Mouse (Mus musculus) embryonic facial prominence, embryonic 13.5 days (tissue): Measurements from ENCODE around the gene Dhrs4. TPM values are rescaled to one million over a fixed set of nuclear protein-coding genes. Genes with fewer than 3 reads are reported as not detected.
A peak's percentile ranks its signal among the peaks of the same experiment; 100 is the strongest.

Experiments
- ATAC-seq: fragments of 200-750 bp; cut with Nextera tagmentation; 2 replicates; pipeline ENCODE4 v1.8.0; 2017; ENCODE audit warnings: low read depth; ENCODE audit not compliant: insufficient number of reproducible peaks, insufficient read depth, low FRiP score, low TSS enrichment
- H3K27ac ChIP-seq: fragments of 300-500 bp; sonication (generic); 2 replicates; pipeline ENCODE4 v1.5.1; 2015; ENCODE audit warnings: moderate library complexity, mild to moderate bottlenecking, inconsistent platforms
- H3K27me3 ChIP-seq: fragments of 300-500 bp; sonication (generic); 2 replicates; pipeline ENCODE4 v1.6.1; 2015; ENCODE audit warnings: mild to moderate bottlenecking, inconsistent platforms
- H3K36me3 ChIP-seq: fragments of 300-500 bp; sonication (generic); 2 replicates; pipeline ENCODE4 v1.6.1; 2015; ENCODE audit warnings: mild to moderate bottlenecking, inconsistent platforms
- H3K4me1 ChIP-seq: fragments of 300-500 bp; sonication (generic); 2 replicates; pipeline ENCODE4 v1.6.1; 2015; ENCODE audit warnings: inconsistent platforms
- H3K4me2 ChIP-seq: fragments of 300-500 bp; sonication (generic); 2 replicates; pipeline ENCODE4 v1.6.1; 2015; ENCODE audit warnings: moderate library complexity, mild to moderate bottlenecking, inconsistent platforms
- H3K4me3 ChIP-seq: fragments of 300-500 bp; sonication (generic); 2 replicates; pipeline ENCODE4 v1.5.1; 2015; ENCODE audit warnings: mild to moderate bottlenecking, inconsistent platforms
- H3K9ac ChIP-seq: fragments of 300-500 bp; sonication (generic); 2 replicates; pipeline ENCODE4 v1.6.1; 2015; ENCODE audit warnings: mild to moderate bottlenecking, inconsistent platforms
- H3K9me3 ChIP-seq: fragments of 300-500 bp; sonication (generic); 2 replicates; pipeline ENCODE4 v1.6.1; 2016; ENCODE audit warnings: inconsistent platforms
- WGBS: fragments of 180-500 bp; shearing (Covaris S2); methylation state at CpG from one replicate; pipeline ENCODE4 v1.1.7; 2015; ENCODE audit warnings: mixed read lengths; 5-methylcytosine and 5-hydroxymethylcytosine counted together
- polyA plus RNA-seq: library from polyadenylated mRNA; unstranded; fragments of >200 nt; fragmentation: Nextera tagmentation; extraction: Ambion mirVana; gene quantifications from 2 replicates; pipeline ENCODE4 v1.2.1, GENCODE M21; 2015

The Dhrs4 gene
- polyA plus RNA-seq, result 98.6 and 103 TPM in 2 replicates

- Histone ChIP-seq H3K9ac (peak within 1 kb of the TSS; percentile 85), H3K36me3 (peaks cover 13% of the 10 kb centered on the region), H3K9me3 (no peaks in the 10 kb centered on the region), H3K27me3 (no peaks in the 10 kb centered on the region), H3K4me2 (peak within 1 kb of the TSS; percentile 64), H3K27ac (peak within 1 kb of the TSS; percentile 85), H3K4me3 (peak within 1 kb of the TSS; percentile 66), H3K4me1 (peaks cover 12% of the 10 kb centered on the region)
- ATAC-seq, result peak; percentile 95
- WGBS, result under 1% methylated on average over 38 of the region's 38 CpGs
These were observed at the start of gene Dhrs4 for GRCm38 (mm10) chr14:55478651-55479599. TSS of gene Dhrs4 (plus strand) at chr14:55478758.

- H3K4me1 ChIP-seq, result no peaks in the 10 kb centered on the region
- no peak overlapping the region for H3K4me3 ChIP-seq
- no peaks in the 10 kb centered on the region for H3K36me3 ChIP-seq
- WGBS, result 90% methylated on average over 4 of the region's 4 CpGs
- no peak for ATAC-seq
- no peaks in the 10 kb centered on the region for H3K9me3 ChIP-seq
- no peak overlapping the region for H3K4me2 ChIP-seq
- no peaks in the 10 kb centered on the region for H3K27me3 ChIP-seq
- no peak overlapping the region for H3K27ac ChIP-seq
- H3K9ac ChIP-seq, result no peak overlapping the region
These were observed 48.3 kb upstream of the Dhrs4 start for GRCm38 (mm10) chr14:55430255-55430654.

- 93% methylated on average over 1 of the region's 1 CpGs for WGBS
- Histone ChIP-seq H3K9me3 (no peaks in the 10 kb centered on the region), H3K27me3 (no peaks in the 10 kb centered on the region), H3K4me1 (peaks cover 8% of the 10 kb centered on the region), H3K27ac (no peak overlapping the region), H3K36me3 (no peaks in the 10 kb centered on the region), H3K4me2 (no peak overlapping the region), H3K9ac (no peak overlapping the region), H3K4me3 (no peak overlapping the region)
- ATAC-seq, result no peak
These were observed 45.5 kb upstream of the Dhrs4 start for GRCm38 (mm10) chr14:55433052-55433451.

- 83% methylated on average over 3 of the region's 3 CpGs for WGBS
These were observed 43.7 kb upstream of the Dhrs4 start for GRCm38 (mm10) chr14:55434825-55435224.

GRCm38 (mm10) chr14:55437118-55437517 is 41.4 kb upstream of the Dhrs4 start:
- Histone ChIP-seq H3K9me3 (no peaks in the 10 kb centered on the region), H3K4me1 (peaks cover 19% of the 10 kb centered on the region), H3K27ac (no peak overlapping the region), H3K36me3 (no peaks in the 10 kb centered on the region), H3K4me2 (no peak overlapping the region), H3K4me3 (no peak overlapping the region), H3K9ac (no peak overlapping the region), H3K27me3 (no peaks in the 10 kb centered on the region)
- WGBS, result 75% methylated on average over 8 of the region's 8 CpGs
- no peak for ATAC-seq

More at GRCm38 (mm10) chr14:55434825-55435224, 43.7 kb upstream of the Dhrs4 start:
- no peak overlapping the region for H3K4me3 ChIP-seq
- no peak overlapping the region for H3K9ac ChIP-seq
- H3K9me3 ChIP-seq, result no peaks in the 10 kb centered on the region
- no peaks in the 10 kb centered on the region for H3K27me3 ChIP-seq
- H3K4me2 ChIP-seq, result no peak overlapping the region
- H3K27ac ChIP-seq, result no peak overlapping the region
- H3K36me3 ChIP-seq, result no peaks in the 10 kb centered on the region
- H3K4me1 ChIP-seq, result peaks cover 19% of the 10 kb centered on the region
- no peak for ATAC-seq

GRCm38 (mm10) chr14:55438193-55438784 is 40.3 kb upstream of the Dhrs4 start:
- no peaks in the 10 kb centered on the region for H3K36me3 ChIP-seq
- no peak overlapping the region for H3K27ac ChIP-seq
- no peak for ATAC-seq
- no peaks in the 10 kb centered on the region for H3K9me3 ChIP-seq
- H3K4me1 ChIP-seq, result peaks cover 19% of the 10 kb centered on the region
- H3K9ac ChIP-seq, result no peak overlapping the region
- WGBS, result 22% methylated on average over 6 of the region's 6 CpGs
- no peaks in the 10 kb centered on the region for H3K27me3 ChIP-seq
- H3K4me3 ChIP-seq, result no peak overlapping the region
- H3K4me2 ChIP-seq, result no peak overlapping the region

- H3K9ac ChIP-seq, result no peak overlapping the region
These were observed 20.9 kb upstream of the Dhrs4 start for GRCm38 (mm10) chr14:55457693-55458092.

GRCm38 (mm10) chr14:55458273-55458672 is 20.3 kb upstream of the Dhrs4 start:
- H3K9ac ChIP-seq, result no peak overlapping the region
- no peak overlapping the region for H3K27ac ChIP-seq
- H3K4me3 ChIP-seq, result no peak overlapping the region
- no peak overlapping the region for H3K4me2 ChIP-seq
- no peaks in the 10 kb centered on the region for H3K36me3 ChIP-seq
- no peaks in the 10 kb centered on the region for H3K9me3 ChIP-seq
- 0 out of 2 replicates have a peak, but pooled peaks cover 4% of the 10 kb centered on the region for H3K27me3 ChIP-seq
- 27% methylated on average over 10 of the region's 10 CpGs for WGBS
- 0 out of 2 replicates have a peak, but pooled peaks have one; percentile 37 for ATAC-seq
- H3K4me1 ChIP-seq, result no peaks in the 10 kb centered on the region

More at GRCm38 (mm10) chr14:55457693-55458092, 20.9 kb upstream of the Dhrs4 start:
- Histone ChIP-seq H3K9me3 (no peaks in the 10 kb centered on the region), H3K4me3 (no peak overlapping the region), H3K4me1 (no peaks in the 10 kb centered on the region), H3K27ac (no peak overlapping the region), H3K36me3 (no peaks in the 10 kb centered on the region), H3K27me3 (0 out of 2 replicates have a peak, but pooled peaks cover 4% of the 10 kb centered on the region), H3K4me2 (no peak overlapping the region)
- ATAC-seq, result no peak
- 86% methylated on average over 2 of the region's 2 CpGs for WGBS

GRCm38 (mm10) chr14:55458761-55459160 is 19.8 kb upstream of the Dhrs4 start:
- Histone ChIP-seq H3K9me3 (no peaks in the 10 kb centered on the region), H3K4me3 (no peak overlapping the region), H3K27ac (no peak overlapping the region), H3K27me3 (0 out of 2 replicates have a peak, but pooled peaks cover 4% of the 10 kb centered on the region), H3K4me2 (no peak overlapping the region), H3K4me1 (no peaks in the 10 kb centered on the region), H3K9ac (no peak overlapping the region), H3K36me3 (no peaks in the 10 kb centered on the region)
- ATAC-seq, result no peak
- 87% methylated on average over 3 of the region's 3 CpGs for WGBS

- Histone ChIP-seq H3K4me2 (no peak overlapping the region), H3K27ac (no peak overlapping the region)
- 52% methylated on average over 4 of the region's 4 CpGs for WGBS
These were observed 18.8 kb upstream of the Dhrs4 start for GRCm38 (mm10) chr14:55459796-55460195.

GRCm38 (mm10) chr14:55460297-55460696 is 18.3 kb upstream of the Dhrs4 start:
- no peak overlapping the region for H3K27ac ChIP-seq
- no peak for ATAC-seq
- no peaks in the 10 kb centered on the region for H3K9me3 ChIP-seq
- no peak overlapping the region for H3K4me2 ChIP-seq
- WGBS, result 64% methylated on average over 10 of the region's 10 CpGs
- 0 out of 2 replicates have a peak, but pooled peaks cover 4% of the 10 kb centered on the region for H3K27me3 ChIP-seq
- H3K36me3 ChIP-seq, result no peaks in the 10 kb centered on the region
- H3K4me1 ChIP-seq, result no peaks in the 10 kb centered on the region
- no peak overlapping the region for H3K4me3 ChIP-seq
- H3K9ac ChIP-seq, result no peak overlapping the region

More at GRCm38 (mm10) chr14:55459796-55460195, 18.8 kb upstream of the Dhrs4 start:
- Histone ChIP-seq H3K4me3 (no peak overlapping the region), H3K9me3 (no peaks in the 10 kb centered on the region), H3K9ac (no peak overlapping the region), H3K36me3 (no peaks in the 10 kb centered on the region), H3K27me3 (0 out of 2 replicates have a peak, but pooled peaks cover 4% of the 10 kb centered on the region), H3K4me1 (no peaks in the 10 kb centered on the region)
- no peak for ATAC-seq
